Mouse (Mus musculus) thymus, adult 2 months (tissue): ENCODE data around the gene Dnajc22.

Source experiments
- CTCF ChIP-seq: fragments of 200-500 bp; IDR thresholded peaks from 2 replicates; pipeline ENCODE4 v1.5.1; 2012; ENCODE audit warnings: mild to moderate bottlenecking, control low read depth, low read length, moderate library complexity, borderline replicate concordance; ENCODE audit not compliant: control insufficient read depth, poor library complexity, insufficient read depth; ENCODE audit errors: extremely low read depth
- POLR2A ChIP-seq: fragments of 200-500 bp; IDR thresholded peaks from 2 replicates; pipeline ENCODE4 v1.6.1; 2012; ENCODE audit warnings: mild to moderate bottlenecking, low read length, control low read depth, moderate library complexity; ENCODE audit not compliant: control insufficient read depth, poor library complexity, insufficient read depth; ENCODE audit errors: extremely low read depth

DNA sequence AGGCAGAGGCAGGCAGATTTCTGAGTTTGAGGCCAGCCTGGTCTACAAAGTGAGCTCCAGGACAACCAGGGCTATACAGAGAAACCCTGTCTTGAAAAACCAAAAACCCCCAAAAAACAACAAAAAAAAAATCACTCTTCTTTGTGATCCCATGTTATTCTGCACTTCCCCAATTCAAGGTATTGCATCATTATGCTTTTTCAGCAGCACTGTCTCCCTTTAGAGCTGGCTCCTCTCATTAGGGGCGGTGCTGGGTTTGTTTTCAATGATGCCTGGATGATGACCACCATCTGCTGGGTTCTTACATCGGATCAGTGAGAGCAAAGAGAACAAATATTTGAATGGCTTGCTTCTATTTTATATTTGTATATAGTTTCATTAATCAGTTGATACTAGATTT is 29.7 kb downstream of the Dnajc22 start:
- TF ChIP-seq CTCF (no peak), POLR2A (no peak)
